Mouse (Mus musculus) layer of hippocampus, postnatal 14 days (tissue): ENCODE results near the gene Grm7. TPM values are rescaled to one million over a fixed set of nuclear protein-coding genes. Genes with fewer than 3 reads are reported as not detected.

Experiments
- DNase-seq, 2 experiments: peaks; one replicate each; pipeline ENCODE4 v3.0.0; 2021 to 2022; ENCODE audit warnings: low spot score in 2 of 2, mixed read lengths in 1 of 2
- total RNA-seq, 2 experiments: library from RNA; stranded (reverse); gene quantifications; 2 replicates each; pipeline ENCODE4 v1.2.3; 2021

Gene Grm7
- total RNA-seq, 2 experiments from 2014 or later: 72.2 to 77.5 TPM

DNA sequence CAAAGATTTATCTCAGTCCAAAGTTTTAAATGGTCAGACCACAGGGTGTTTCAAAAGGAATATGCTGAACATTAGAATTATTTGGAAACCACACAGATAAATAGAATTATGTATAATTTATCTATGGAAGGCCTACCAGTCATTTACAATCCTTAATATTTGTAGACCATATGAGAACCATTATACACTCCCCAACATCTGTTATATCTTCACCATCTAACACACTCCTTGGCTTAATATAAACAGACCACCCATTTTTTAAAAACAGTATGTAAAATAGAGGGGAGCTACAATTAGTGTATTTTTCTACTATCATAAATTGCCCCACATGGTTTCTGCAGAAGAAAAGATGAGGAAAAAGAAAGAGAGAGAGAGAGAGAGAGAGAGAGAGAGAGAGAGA is 876.7 kb downstream of the Grm7 start:
- DNase-seq: no peak

DNA sequence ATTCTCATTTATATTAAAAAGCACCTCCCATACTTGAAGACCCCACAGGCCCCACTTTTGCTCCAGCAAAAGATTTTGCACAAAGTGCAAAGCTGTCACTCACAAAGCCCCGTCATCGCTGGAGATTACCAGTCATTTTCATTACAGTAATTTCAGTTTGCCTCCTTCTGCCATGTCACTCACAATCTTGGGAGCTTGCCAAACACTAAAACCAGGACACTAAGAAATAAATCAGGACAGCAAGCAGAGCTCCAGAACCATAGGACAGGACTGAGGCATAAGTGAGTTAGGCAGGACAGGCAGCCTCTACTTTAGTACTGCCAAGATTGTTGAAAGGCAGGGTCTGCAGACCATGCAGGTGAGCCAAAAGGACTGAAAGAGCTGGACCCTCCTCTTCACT is 884.6 kb downstream of the Grm7 start:
- DNase-seq: peak in 1 of 2 experiments; percentile 14

DNA sequence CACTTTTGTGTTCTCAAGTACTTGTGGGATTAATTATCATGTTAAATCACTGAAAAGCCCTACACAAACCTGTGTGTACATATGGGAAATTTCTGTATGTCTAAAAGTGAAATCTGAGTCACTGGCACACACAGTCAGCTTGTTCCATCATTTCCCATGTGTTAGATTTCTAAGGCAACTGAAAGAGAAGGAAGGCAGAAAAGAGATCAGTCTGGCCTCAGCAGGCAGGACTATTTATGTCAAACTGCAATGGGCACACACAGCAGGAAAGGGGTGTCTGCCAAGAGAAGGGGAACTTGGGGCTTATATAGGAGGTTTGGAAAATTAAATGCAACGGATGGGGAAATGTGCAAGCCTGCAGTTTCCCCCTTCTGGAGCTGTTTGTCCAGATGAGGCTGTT is 913.2 kb downstream of the Grm7 start:
- DNase-seq: no peak

DNA sequence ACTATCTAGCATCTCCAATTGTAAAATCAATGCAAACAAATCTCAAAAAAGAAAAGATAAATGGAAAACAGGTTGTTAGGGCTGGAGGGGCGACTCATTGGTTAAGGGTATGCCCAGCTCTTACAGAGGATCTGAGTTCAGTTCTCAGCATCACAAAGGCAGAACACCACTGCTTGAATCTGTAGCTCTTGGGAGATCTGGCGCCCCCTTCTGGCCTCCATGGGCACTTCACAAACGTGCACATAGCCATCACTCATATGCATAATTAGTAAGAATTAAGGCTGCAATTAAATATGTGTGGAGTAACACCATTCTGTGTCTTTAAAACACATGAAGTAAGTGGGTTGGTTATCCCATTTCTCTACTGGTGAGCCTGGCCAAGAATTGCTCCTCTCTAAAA is 914.1 kb downstream of the Grm7 start:
- no peak for DNase-seq

GRCm38 (mm10) chr6:111561347-111561746 is 916.0 kb downstream of the Grm7 start:
- DNase-seq: no peak

DNA sequence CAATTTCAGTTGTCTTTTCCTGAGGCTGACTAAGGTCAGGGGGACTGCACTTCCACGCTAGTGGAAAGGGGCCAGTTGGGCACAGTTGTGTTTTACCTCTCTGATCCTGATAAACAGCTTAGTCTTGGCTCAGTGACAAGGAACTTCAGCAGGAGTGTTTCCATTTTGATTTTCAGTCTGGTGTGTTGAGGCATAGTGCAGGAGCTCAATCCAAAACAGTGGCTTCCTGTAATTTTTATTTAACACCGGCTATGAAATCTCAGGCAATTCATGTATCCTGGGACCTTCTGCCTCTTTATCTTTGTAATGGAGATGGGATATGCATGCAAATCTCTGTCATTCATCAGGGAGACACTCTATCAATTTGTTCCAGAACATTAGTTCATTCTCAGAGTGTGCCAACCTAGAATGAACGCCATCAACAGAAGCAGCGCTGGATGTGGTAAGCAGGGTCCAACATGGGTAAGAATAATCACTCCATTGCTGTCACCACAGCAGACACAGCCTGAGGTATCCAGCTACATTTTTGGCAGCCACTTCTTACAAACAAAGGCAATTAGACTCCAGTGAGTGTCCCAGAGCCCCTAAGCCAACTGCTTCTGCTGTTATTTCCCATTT is 926.2 kb downstream of the Grm7 start:
- DNase-seq: no peak

DNA sequence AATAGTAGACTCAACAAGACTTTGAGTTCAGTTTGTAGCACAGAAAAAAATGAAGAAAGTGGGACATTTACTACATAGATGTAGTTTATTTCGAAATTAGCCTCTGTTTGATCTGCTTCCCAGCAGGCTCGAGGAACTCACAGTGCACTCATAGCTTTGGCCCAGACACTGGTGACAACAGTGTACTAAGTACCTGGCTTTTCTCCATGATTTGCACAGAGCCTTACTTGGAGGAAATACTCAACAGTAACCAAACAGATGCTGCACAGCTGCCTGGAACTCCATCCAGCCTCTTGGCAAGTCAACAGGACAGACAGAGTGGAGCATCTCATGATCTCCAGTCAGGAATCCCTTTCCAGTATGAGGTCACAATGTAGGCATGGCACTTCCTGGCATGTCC is 939.5 kb downstream of the Grm7 start:
- no peak for DNase-seq

- DNase-seq: no peak
Observed at GRCm38 (mm10) chr6:111587572-111587971, 942.2 kb downstream of the Grm7 start.

DNA sequence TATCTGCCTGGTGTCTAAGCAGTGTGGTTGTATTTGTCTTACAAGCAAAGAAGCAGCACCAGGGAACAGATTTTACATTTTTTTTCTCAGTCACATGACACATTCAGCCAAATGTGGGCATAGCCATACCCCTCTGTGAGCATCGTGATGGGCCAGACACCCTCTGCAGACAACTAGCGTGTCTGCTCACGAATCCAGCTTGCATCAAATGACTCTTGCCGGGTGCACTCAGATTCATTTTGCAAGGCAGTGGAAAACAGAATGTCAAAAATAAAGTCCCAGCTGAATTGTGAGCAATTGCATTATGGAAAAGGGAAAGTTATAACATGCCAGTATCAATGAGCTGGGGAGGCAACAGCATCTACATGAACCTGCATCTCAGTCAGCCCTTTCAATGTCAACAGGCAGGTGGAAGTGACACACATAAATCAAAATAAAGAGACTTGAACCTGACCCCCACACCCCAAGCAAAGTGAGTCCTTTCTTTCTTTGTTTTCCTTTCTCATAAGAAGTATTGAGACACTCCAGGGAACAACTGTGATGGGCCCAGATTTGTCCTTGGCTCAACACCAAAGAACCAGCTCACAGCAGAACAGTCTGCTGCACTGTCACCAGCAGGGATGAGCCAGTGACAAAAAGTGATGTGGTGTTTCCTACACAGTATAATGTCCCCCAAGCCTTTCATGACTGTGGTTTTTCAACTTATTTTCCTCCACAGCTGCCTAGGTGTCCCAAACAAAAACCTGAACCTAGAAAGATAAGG is 956.7 kb downstream of the Grm7 start:
- peak; percentile 22 to 60 for DNase-seq

DNA sequence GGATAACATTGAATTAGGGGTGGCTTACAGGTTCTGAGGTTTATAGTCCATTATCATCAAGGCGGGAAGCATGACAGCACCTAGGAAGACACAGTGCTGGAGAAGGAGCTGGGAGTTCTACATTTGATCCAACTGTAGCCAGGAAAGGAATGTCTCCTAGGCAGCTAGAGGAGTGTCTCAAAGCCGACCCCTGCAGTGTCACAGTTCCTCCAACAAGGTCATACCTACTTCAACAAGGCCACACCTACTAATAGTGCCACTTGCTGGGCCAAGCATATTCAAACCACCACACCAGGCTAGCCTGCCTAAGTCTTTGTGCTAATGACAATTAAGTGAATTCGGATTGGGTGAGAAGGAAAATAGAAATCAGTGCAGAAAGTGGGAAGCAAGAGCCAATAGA is 965.0 kb downstream of the Grm7 start:
- no peak for DNase-seq

DNA sequence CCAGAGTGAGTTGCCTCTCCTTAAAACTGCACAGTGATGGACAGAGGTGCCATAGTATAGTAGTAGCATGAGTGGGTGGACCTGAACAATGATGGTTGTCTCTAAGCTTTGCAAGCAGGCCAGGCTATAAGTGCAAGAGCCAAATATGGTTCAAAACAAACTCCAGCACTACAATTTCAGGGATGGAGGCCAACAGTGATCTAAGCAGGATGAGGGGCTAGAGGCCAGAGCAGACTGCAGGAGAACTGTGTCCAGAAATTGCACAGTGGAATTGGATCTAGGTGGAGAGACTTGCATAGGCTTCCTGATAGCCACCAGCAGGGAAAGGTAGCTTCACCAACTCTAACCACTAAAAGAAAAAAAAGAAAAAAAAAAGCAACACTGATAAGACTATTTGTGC is 968.5 kb downstream of the Grm7 start:
- DNase-seq: no peak
